Mouse (Mus musculus) heart, postnatal 0 days (tissue): ENCODE data around the gene Rprd2. TPM values are rescaled to one million over a fixed set of nuclear protein-coding genes. Genes with fewer than 3 reads are reported as not detected.

Source experiments
- ATAC-seq: fragments of 200-750 bp; cut with Nextera tagmentation; 2 replicates; pipeline ENCODE4 v1.8.0; 2017; ENCODE audit warnings: low read depth, moderate number of reproducible peaks, moderate library complexity; ENCODE audit not compliant: insufficient read depth
- DNase-seq: peaks from one replicate; pipeline ENCODE4 v3.0.0-alpha.2; 2016; ENCODE audit warnings: low spot score
- H3K27ac ChIP-seq: fragments of 300-500 bp; sonication (generic); 2 replicates; pipeline ENCODE4 v1.5.1; 2014; ENCODE audit warnings: low read depth, mild to moderate bottlenecking
- H3K27me3 ChIP-seq: fragments of 300-500 bp; sonication (generic); 2 replicates; pipeline ENCODE4 v1.6.1; 2014; ENCODE audit warnings: low read length, mixed read lengths; ENCODE audit not compliant: control insufficient read depth, insufficient read depth
- H3K36me3 ChIP-seq: fragments of 300-500 bp; sonication (generic); replicated peaks from 2 replicates; pipeline ENCODE4 v1.6.1; 2014; ENCODE audit warnings: low read length, mixed read lengths; ENCODE audit not compliant: control insufficient read depth, insufficient read depth
- H3K4me1 ChIP-seq: fragments of 300-500 bp; sonication (generic); 2 replicates; pipeline ENCODE4 v1.6.1; 2014; ENCODE audit warnings: antibody characterized with exemption; ENCODE audit not compliant: control insufficient read depth, insufficient read depth
- H3K4me2 ChIP-seq: fragments of 300-500 bp; sonication (generic); 2 replicates; pipeline ENCODE4 v1.6.1; 2014; ENCODE audit warnings: low read depth, mild to moderate bottlenecking, low read length, moderate library complexity
- H3K4me3 ChIP-seq: fragments of 300-500 bp; sonication (generic); 2 replicates; pipeline ENCODE4 v1.5.1; 2014; ENCODE audit warnings: low read depth, low read length
- H3K9ac ChIP-seq: fragments of 300-500 bp; sonication (generic); replicated peaks from 2 replicates; pipeline ENCODE4 v1.6.1; 2014; ENCODE audit warnings: low read depth, low read length, mixed read lengths
- H3K9me3 ChIP-seq: fragments of 300-500 bp; sonication (generic); replicated peaks from 2 replicates; pipeline ENCODE4 v1.6.1; 2016; ENCODE audit warnings: low read length; ENCODE audit not compliant: control insufficient read depth
- CTCF ChIP-seq: IDR thresholded peaks from 2 replicates; pipeline ENCODE4 v1.5.1; 2016; ENCODE audit warnings: antibody characterized with exemption, control low read depth, low read depth
- EP300 ChIP-seq: IDR thresholded peaks from 2 replicates; pipeline ENCODE4 v1.6.1; 2016; ENCODE audit warnings: antibody characterized with exemption, low read depth
- WGBS: fragments of 180-500 bp; shearing (Covaris S2); extraction: QIAGEN DNeasy Blood & Tissue Kit; methylation state at CpG from one replicate; pipeline ENCODE4 v1.1.7; 2014; 5-methylcytosine and 5-hydroxymethylcytosine counted together
- polyA plus RNA-seq: library from polyadenylated mRNA; unstranded; fragments of >200 nt; fragmentation: Nextera tagmentation; extraction: Ambion mirVana; gene quantifications from 2 replicates; pipeline ENCODE4 v1.2.1, GENCODE M21; 2015
- total RNA-seq: library from RNA; depleted of rRNA; stranded (reverse); fragments of >200 nt; gene quantifications from 2 replicates; pipeline ENCODE4 v1.2.3, GENCODE M21; 2014; ENCODE audit warnings: low replicate concordance

Rprd2 gene
- total and polyA plus RNA-seq, 2 experiments from 2014 or later, result 20.8 to 25.6 TPM

DNA sequence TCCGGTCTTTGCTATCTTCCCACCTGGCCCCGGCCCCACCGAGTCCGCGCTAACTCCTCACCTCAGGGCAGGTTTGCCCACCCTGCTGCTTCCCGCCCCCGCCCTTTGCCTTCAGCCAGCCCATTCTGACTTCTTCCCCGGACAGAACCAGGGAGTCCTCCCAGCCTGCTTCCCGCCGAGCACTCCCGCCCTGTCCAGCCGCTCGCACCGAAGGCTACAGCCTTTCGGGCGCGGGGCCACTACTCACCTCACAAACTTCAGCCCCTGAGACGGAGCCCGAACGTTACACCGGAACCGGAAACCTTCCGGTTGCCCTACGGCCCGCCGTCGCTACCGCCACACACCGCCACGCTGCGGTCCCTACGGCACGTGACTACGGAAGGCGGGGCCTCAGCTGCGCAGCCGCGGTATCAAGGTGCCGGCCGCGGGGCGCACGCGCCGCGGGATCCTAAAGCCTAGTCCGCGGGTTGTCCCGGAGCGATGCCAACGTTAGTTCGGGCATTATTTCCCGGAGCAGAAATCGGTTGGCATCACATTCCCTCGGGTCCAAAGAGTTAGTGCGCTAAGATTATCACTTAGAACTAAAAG is 36.9 kb upstream of the Rprd2 start, which contains the start of gene Prpf3:
Prpf3 (minus strand) TSS at position 384 of the 588 bp plus-strand sequence.
- ATAC-seq (peak; percentile 99), DNase-seq (peak; percentile 86)
- under 1% methylated on average over 56 of the region's 56 CpGs for WGBS
- H3K36me3 ChIP-seq, result peaks cover 25% of the 10 kb centered on the region
- peak within 1 kb of the TSS; percentile 93 for H3K4me2 ChIP-seq
- no peaks in the 10 kb centered on the region for H3K9me3 ChIP-seq
- peak within 1 kb of the TSS; percentile 79 for H3K27ac ChIP-seq
- peaks cover 21% of the 10 kb centered on the region for H3K4me1 ChIP-seq
- H3K27me3 ChIP-seq, result no peaks in the 10 kb centered on the region
- H3K4me3 ChIP-seq, result peak within 1 kb of the TSS; percentile 90
- H3K9ac ChIP-seq, result peak within 1 kb of the TSS; percentile 89
- TF ChIP-seq CTCF (no peak), EP300 (peak; percentile 57; the same call in 1 of the 2 replicates)

DNA sequence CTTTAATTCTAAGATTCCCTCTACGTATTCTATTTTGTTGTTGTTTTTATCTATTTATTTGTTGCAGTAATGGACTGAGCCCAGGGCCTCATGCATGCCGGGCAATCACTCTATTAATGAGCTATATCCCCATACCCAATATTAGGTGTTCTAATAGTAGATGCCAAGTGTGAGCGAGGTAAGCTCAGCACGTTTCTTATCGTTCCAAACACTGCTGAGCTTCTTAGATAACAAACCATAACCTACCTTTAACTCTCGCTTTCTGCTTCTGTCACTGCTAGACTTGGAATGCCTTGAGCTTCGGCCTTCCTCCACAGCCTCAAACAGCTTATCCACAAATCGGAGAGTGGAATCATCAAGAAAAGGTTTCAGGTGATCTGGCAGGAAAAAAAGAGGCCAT is 32.7 kb upstream of the Rprd2 start:
- H3K4me3 ChIP-seq, result no peak overlapping the region
- H3K27ac ChIP-seq, result peak overlapping the region; percentile 78
- 74% methylated on average over 8 of the region's 8 CpGs for WGBS
- peaks cover 21% of the 10 kb centered on the region for H3K4me1 ChIP-seq
- H3K4me2 ChIP-seq, result no peak overlapping the region
- H3K27me3 ChIP-seq, result no peaks in the 10 kb centered on the region
- no peaks in the 10 kb centered on the region for H3K9me3 ChIP-seq
- no peak for TF ChIP-seq EP300
- TF ChIP-seq CTCF, result no peak
- DNase-seq (no peak), ATAC-seq (no peak)
- peaks cover 65% of the 10 kb centered on the region for H3K36me3 ChIP-seq
- H3K9ac ChIP-seq, result no peak overlapping the region

DNA sequence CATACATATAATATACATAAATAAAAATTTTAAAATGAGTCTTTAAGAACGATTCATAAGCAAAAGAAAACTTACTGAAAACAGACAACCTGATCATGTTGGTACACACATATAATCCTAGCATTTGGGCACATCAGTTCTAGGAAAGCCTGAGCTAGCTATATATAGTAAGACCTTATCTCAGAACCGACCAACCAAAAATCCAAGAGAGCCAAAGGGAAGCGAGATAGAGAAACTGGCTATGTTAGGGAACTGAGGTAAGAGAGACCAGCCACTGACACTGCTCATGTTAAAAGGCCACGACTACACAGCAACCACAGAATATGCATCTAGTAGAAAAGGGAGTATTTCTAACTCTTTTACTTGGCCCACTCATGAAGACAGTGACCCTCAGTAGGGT is 31.9 kb upstream of the Rprd2 start:
- no peak for TF ChIP-seq EP300
- no peak for TF ChIP-seq CTCF
- H3K4me2 ChIP-seq, result peak overlapping the region; percentile 23; the same call in 1 of the 2 replicates
- peak; percentile 71 for ATAC-seq
- peak; percentile 45 for DNase-seq
- no peak overlapping the region for H3K4me3 ChIP-seq
- H3K36me3 ChIP-seq, result peaks cover 72% of the 10 kb centered on the region
- WGBS, result 27% methylated on average over 4 of the region's 4 CpGs
- no peaks in the 10 kb centered on the region for H3K9me3 ChIP-seq
- peak overlapping the region; percentile 15 for H3K9ac ChIP-seq
- peaks cover 21% of the 10 kb centered on the region for H3K4me1 ChIP-seq
- H3K27ac ChIP-seq, result peak overlapping the region; percentile 78
- no peaks in the 10 kb centered on the region for H3K27me3 ChIP-seq

DNA sequence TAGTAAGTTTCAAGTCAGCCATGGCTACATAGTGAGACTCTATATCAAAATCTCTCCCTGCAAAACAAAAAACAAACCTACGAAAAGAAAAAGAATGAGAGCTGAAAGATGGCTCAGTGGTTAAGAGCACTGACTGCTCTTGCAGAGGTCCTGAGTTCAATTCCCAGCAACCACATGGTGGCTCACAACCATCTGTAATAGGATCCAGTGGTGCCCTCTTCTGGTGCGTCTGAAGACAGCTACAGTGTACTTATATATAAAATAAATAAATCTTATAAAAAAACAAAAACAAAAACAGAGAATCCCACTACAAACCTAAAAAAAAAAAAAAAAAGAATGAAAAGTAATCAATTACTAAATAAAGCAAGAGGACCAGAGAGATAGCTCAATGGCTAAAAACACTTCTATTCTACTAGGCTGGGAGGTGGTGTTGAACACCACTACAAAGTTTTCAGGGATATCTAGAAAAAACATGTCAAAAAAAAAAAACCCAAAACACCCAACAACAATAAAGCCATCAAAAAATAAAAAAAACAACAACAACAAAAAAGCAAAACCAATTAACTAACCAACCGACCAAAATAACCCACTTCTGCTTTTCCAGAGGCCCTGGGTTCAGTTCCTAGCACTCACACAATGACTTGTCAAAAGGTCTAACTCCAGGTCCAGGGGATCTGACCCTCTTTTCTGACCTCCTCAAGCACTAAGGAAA is 24.0 kb upstream of the Rprd2 start:
- no peak overlapping the region for H3K27ac ChIP-seq
- H3K9ac ChIP-seq, result no peak overlapping the region
- whole genome bisulfite sequencing, result 88% methylated on average over 3 of the region's 3 CpGs
- H3K27me3 ChIP-seq, result no peaks in the 10 kb centered on the region
- ATAC-seq (no peak), DNase-seq (no peak)
- H3K9me3 ChIP-seq, result no peaks in the 10 kb centered on the region
- H3K4me2 ChIP-seq, result no peak overlapping the region
- no peak overlapping the region for H3K4me3 ChIP-seq
- TF ChIP-seq EP300 (no peak), CTCF (no peak)
- no peaks in the 10 kb centered on the region for H3K4me1 ChIP-seq
- peaks cover 81% of the 10 kb centered on the region for H3K36me3 ChIP-seq

DNA sequence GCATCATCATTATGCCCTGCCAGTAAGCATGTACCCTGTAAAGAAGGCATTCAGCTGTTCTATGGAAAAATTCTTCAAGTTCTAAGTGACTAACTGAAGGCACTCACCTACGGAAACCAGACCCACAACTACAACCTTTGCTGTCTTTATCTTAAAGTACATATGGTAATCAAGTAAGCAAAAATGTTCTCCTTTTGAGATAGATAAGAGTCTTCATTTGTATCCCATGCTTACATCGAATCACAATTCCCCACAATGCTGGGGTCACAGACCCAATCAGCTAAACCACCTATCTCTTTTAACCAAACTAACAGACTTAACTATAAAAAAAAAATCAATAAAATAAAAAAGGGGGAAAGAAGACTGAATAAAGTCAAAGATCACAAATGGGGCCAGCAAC is 20.6 kb upstream of the Rprd2 start:
- TF ChIP-seq CTCF (no peak), EP300 (no peak)
- Histone ChIP-seq H3K4me3 (no peak overlapping the region), H3K27me3 (no peaks in the 10 kb centered on the region), H3K4me2 (no peak overlapping the region), H3K36me3 (peaks cover 75% of the 10 kb centered on the region), H3K9me3 (no peaks in the 10 kb centered on the region), H3K9ac (no peak overlapping the region), H3K27ac (no peak overlapping the region), H3K4me1 (no peaks in the 10 kb centered on the region)
- DNase-seq, result no peak
- ATAC-seq, result no peak
- WGBS, result 85% methylated on average over 2 of the region's 2 CpGs
